Mouse (Mus musculus): ENCODE data around the gene Nrd1.

The Nrd1 gene

DNA sequence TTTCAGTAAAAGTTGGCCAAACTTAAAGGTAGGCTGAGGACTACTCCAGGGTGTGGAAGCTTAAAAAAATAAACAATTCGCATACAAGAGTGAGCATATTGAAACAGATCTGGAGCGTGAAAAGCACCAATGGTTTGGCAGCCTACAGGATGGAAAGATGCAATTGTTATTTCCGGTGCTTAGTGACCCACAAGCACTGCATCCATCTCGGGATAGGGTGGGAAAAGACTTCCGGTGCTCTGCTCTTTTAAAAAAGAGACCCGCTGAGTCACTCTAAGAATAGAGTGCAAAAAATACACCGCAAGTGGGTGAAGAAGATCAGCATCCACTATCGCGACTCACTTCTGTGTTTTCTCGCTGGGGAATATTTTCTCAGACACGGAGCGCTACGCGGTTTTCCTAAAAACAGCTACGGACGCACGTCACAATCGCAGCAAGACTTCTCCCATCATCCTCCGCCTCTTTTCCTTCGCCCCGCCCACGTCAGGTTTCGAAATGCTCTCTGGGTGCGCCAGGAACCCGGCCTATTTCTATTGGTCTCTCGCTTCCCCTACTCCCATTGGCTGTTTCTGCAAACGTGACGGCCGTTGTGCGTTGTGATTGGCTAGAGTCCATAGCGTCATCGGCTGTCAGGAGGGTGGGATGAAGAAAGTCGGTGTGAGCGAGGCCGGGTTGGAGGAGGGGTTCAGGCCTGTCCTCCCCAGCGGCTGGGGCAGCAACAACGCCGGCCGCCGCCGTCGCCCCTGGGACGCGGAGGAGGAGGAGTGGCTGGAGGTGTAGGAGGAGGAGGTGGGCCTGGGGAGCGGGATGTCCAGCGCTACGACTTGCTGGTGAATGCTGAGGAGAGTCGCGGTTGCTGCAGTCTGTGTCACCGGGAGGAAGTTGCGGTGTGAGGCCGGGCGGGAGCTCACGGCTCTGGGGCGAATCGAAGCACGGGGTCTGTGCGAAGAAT is at the start of gene Nrd1:
TSS of gene Nrd1 (plus strand) at position 657 of the 952 bp plus-strand sequence.
- peak; percentile 98 for DNase-seq (ENCODE audit: low spot score)

DNA sequence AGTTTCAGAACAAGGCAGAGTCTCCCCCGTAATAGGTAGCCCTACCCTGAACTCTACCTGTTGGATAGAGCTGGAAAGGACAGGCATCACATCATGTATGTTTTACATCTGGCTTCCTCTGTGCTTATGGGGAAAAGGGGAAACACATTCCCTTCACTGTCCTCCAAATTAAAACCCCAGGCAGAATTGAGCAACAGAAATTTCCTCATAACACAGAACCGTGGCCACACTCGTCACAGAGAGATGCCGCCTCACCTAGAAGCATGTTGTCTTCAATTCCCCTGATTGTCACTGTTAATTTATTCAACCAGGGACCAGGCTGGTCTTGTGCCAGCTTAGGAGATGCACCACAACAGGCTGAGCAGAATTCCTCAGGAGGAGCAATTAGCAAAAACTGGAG is 48.8 kb upstream of the Nrd1 start:
- DNase-seq (ENCODE audit: low spot score): no peak

DNA sequence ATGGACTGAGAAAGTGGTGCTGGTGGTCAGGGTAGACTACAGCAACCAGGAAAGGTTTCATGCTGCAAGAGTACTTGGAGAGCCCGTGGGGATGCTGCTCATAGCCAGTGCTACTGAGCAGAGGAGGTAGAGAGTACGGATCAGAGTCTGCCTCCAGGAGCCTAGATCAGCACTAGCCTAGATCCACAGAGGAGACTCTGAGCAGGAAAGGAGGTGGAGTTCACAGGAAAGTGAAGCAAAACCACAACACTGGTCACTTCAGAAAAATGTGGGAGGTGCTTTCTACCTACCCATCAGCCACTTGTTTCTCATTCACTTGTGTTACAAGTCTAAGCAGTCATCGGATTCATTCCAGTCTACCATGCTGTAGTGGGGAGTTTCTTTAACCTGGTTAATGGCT is 40.8 kb upstream of the Nrd1 start:
- DNase-seq (ENCODE audit: low spot score): no peak

- DNase-seq (ENCODE audit: low spot score): no peak
These were observed 39.6 kb upstream of the Nrd1 start for GRCm38 (mm10) chr4:108960619-108961460.

GRCm38 (mm10) chr4:108963017-108963416 is 37.4 kb upstream of the Nrd1 start:
- DNase-seq (ENCODE audit: low spot score): no peak

DNA sequence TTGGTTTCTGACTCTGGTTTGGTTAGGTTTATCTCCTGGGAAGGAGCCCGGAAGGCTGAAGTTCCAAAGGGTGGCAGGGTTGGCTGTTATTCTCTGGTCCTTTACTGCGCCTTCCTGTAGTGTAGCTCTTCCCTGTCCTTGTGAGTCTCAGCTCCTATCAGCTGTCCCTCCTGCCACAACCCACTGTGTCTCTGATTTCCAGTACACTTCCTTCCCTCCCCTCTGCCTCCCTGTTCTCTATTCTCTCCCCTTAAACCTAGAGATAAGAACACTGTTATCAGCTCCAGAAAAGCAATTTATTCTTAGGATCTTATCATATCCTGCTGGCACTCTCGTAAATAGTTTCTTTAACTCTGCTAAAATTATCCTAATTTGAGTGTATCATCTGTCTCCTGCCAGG is 30.9 kb upstream of the Nrd1 start:
- DNase-seq (ENCODE audit: low spot score): no peak

- DNase-seq (ENCODE audit: low spot score): no peak
These were observed 29.4 kb upstream of the Nrd1 start for GRCm38 (mm10) chr4:108971054-108971453.

GRCm38 (mm10) chr4:108976458-108977071 is 23.9 kb upstream of the Nrd1 start:
- peak; percentile 68 for DNase-seq (ENCODE audit: low spot score)

DNA sequence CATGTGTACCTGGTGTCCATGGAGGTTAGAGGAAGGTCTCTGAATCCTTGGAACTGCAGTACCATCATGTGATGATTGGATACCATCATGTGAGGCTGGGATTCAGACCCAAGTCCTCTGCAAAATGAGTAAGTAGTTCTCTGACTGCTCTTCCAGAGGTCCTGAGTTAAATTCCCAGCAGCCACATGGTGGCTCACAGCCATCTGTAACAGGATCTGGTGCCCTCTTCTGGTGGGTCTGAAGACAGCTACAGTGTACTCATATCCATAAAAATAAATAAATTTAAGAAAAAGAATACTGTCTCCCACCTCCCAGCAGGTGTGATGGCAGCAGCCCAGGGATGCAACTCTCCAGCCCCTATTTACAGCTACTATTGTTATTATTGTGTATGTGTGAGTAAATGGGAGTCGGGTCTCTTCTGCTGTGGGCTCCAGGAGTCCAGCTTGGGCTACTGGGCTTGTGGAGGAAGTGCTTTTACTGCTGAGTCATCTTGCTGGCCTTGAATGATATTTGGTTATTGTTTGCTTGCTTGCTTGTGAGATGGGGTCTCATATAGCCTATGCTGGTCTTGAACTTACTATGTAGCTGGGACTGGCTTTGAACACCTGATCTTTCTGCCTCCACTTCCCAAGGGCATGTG is 13.5 kb upstream of the Nrd1 start:
- DNase-seq (ENCODE audit: low spot score): no peak

DNA sequence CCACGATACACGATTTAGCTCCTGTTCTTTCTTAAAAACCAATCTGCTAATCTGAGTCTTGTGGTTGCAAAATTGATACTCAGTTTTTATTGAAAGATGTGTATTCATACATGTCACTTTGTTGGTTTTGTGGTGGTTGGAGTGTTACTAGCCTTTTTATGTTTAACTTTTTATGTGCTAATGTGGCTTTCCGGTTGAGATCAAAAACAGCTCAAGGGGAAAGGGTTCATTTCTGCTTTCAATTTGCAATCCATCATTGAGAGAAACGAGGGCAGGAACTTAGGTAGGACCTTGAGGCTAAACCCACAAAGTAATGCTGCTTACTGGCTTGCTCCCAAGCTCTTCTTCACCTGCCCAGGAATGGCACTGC is 13.0 kb upstream of the Nrd1 start:
- no peak for DNase-seq (ENCODE audit: low spot score)

DNA sequence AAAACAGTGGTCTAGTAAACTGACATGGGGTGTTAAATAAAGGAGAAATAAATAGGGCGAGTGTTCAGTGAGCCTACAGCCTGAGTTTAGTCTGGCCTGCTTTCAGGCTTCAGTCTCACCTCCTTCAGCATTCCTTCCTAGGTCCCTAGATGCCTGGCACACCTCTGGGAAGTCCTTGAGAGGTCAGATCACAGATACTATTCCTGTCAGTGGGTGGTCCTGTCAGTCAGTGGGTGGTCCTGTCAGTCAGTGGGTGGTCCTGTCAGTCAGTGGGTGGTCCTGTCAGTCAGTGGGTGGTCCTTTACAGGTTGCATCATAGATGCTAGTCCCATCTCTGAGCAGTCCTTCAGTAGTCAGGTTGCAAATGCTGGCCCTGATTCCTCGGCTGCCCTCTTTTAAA is 11.0 kb upstream of the Nrd1 start:
- DNase-seq (ENCODE audit: low spot score): no peak

DNA sequence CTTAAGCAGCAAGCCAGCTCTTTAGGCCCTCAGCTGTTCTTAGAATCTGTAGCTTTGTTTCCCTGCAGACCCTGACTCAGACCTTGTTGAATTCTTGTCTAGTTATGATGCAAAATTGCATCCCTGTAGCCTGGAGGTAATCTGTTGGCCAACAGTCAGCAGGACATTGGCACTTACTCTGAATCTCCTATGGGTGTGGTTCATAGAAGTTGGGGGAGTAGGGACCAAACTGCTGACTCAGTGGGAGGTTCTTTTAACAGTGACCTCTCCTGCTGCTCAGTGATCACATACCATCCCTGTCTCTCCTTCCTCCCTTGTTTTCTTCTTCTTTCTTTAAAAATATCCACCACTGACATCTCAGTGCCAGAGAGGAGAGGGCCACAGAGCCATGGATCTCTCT is 10.4 kb upstream of the Nrd1 start:
- no peak for DNase-seq (ENCODE audit: low spot score)

- no peak for DNase-seq (ENCODE audit: low spot score)
These were observed 9.9 kb upstream of the Nrd1 start for GRCm38 (mm10) chr4:108990571-108990970.

GRCm38 (mm10) chr4:108991811-108992210 is 8.6 kb upstream of the Nrd1 start:
- DNase-seq (ENCODE audit: low spot score): no peak

GRCm38 (mm10) chr4:108992978-108993377 is 7.5 kb upstream of the Nrd1 start:
- DNase-seq (ENCODE audit: low spot score): no peak

DNA sequence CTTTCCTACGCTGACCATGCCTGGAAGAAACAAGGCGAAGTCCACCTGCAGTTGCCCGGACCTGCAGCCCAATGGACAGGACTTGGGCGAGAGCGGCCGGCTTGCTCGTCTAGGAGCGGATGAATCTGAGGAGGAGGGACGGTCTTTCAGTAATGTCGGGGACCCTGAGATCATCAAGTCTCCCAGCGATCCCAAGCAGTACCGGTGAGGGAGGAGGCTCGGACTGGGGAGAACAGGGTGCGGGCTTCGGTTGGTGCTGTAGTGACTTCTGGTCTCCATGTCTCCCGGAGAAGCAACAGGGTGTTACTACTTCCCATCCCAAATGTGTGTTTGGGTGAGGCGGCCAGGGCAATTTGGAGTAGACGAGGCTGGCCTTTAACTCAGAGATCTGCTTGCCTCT is 506 bp downstream of the Nrd1 start:
- no peak for DNase-seq (ENCODE audit: low spot score)

DNA sequence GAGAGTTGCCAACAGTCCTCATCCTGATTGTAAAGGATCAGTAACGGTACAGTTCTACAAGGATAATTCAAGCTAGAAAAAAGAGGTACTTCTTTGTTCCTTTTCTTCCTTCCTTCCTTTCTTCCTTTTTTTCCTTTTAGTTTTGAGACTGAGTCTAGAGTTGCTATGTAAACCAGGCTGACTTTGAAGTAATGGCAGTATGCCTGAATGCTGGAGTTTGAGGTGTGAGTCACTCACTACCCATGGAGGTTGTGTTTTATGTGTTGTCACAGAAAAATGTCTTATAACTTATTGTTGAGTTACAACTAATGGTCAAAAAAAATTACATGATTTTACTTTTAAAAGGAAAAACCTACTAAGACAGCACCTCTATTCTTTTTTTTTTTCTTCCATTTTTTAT is 7.6 kb downstream of the Nrd1 start:
- no peak for DNase-seq (ENCODE audit: low spot score)

DNA sequence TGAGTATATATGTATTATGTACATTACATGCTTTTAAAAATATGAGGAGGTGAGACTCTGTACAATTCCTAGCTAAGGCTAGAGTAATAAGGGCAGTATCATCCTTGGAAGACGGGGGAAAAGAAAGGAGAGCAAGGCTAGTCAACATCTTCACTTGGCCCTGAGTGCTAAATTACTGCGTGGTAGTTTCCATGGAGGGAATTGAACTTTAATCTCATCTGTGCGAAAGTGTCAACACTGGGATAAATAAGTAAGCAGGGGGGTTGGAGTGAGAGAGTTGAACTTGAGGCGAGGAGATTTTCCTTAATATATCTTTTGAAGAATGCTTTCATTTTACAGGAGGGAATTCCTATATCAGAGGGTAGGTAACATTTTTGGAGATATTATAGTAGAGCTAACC is 13.6 kb downstream of the Nrd1 start:
- no peak for DNase-seq (ENCODE audit: low spot score)

DNA sequence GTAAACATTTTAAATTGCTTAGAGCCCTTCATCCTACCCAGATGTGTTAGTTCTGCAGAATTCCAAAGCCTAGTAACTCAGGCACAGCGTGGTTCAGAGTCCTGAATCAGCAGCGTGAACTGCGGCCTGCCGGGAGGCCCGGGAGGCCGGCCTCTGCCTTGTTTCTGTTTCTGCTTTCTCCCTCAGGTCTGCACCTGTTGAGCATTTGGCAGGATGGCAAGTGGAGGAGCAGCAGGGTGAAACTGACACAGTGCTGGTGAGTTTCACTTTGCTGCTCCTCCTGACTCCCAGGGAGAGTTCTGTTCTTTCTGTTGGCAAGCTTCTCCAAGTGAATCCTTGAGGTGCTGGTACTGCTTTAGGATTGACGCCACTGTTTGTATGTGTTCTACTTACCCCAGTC is 17.0 kb downstream of the Nrd1 start:
- no peak for DNase-seq (ENCODE audit: low spot score)

DNA sequence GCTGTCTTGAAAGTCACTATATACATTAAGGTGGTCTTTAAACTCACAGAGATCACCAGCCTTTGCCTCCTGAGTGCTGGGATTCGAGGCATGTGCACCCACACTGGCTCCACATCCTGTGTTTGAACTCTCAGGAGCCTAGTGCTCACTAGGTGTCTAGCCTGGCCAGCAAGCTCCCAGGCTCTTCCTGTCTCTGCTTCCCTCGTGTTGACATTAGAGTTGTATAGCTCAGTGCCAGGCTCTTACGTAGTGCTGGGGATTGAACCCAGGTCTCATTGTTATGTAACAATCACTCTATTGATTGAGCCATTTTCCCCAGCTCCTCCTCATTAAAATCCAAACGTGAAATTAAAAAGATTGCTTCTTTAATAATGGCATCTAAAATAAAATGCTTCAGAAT is 18.8 kb downstream of the Nrd1 start:
- DNase-seq (ENCODE audit: low spot score): no peak

DNA sequence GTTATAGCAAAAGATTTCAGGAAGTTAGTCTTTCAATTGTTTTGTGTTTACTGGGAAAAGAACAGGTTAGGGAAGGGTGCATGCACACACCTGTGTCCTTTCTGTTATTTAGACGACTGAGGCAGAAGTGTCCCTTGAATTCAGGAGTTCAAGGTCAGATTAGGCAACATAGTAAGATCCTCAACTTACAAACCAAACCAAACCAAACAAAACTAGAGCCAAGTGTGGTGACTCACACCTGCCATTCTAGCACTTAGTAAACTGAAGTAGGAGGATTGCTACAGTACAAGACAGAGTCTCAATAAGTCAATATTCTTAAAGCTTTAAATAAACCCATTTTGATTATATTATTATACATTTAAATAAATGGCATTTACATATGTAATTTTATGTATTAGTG is 21.5 kb downstream of the Nrd1 start:
- DNase-seq (ENCODE audit: low spot score): no peak

- DNase-seq (ENCODE audit: low spot score): no peak
These were observed 24.6 kb downstream of the Nrd1 start for GRCm38 (mm10) chr4:109025061-109025460.
